Mouse (Mus musculus): ENCODE results near the gene Ccdc30.

DNA sequence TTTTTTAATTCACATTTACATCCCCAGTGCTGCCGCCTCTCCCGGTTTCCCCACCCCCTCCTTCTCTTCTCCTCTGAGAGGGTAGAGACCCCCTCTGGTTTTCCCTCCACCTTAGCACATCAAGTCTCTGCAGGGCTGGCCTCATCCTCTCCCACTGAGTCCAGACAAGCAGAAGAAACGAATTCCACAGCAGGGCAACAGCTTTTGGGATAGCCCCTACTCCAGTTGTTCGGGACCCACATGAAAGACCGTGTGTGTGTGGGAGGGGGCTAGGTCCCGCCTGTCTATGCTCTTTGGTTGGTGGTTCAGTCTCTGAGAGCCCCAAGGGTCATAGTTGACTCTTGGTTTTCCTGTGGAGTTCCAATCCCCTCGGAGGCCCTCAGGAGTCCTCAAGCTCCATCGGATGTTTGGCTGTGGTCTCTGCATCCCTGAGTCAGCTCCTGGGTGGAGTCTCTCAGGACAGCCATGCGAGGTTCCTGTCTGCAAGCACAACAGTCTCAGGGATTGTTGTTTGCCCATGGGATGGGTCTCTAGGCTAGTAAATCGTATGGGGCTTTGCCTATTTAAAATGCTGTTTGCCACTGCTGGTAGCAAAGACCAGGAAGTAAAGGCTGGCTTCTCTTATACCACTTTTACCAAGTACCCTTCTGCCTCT is 94.3 kb downstream of the Ccdc30 start:
- TF ChIP-seq CTCF (IDR thresholded peaks at IDR 0.05; ENCODE audit: low read depth, low read length) (no peak), GATA1 (IDR thresholded peaks at IDR 0.05; ENCODE audit: borderline replicate concordance, low read length) (no peak), GATA2 (IDR thresholded peaks at IDR 0.05; ENCODE audit: borderline replicate concordance, low read depth, low read length) (no peak)
